Mouse (Mus musculus) myocyte (in vitro differentiated cells): ENCODE data around the gene Negr1. TPM values are rescaled to one million over a fixed set of nuclear protein-coding genes. Genes with fewer than 3 reads are reported as not detected.

Experiments
- H3K27me3 ChIP-seq: one replicate; pipeline ENCODE4 v1.6.1; 2011; ENCODE audit not compliant: control insufficient read depth, insufficient read depth, insufficient read length
- H3K36me3 ChIP-seq: one replicate; pipeline ENCODE4 v1.6.1; 2011; ENCODE audit not compliant: control insufficient read depth, insufficient read depth
- H3K4me2 ChIP-seq: one replicate; pipeline ENCODE4 v1.6.1; 2011; ENCODE audit warnings: low read depth, control low read depth
- H3K4me3 ChIP-seq: one replicate; pipeline ENCODE4 v1.5.1; 2011; ENCODE audit warnings: mild to moderate bottlenecking, control low read depth, moderate library complexity
- H3K79me2 ChIP-seq: one replicate; pipeline ENCODE4 v1.6.1; 2011; ENCODE audit not compliant: control insufficient read depth, insufficient read depth
- H3ac ChIP-seq: one replicate; pipeline ENCODE4 v1.6.1; 2011; ENCODE audit not compliant: control insufficient read depth, insufficient read length
- CEBPB ChIP-seq: IDR thresholded peaks from 2 replicates; pipeline ENCODE4 v1.6.1; 2011; ENCODE audit warnings: mild to moderate bottlenecking, moderate library complexity; ENCODE audit not compliant: poor library complexity, insufficient read depth, severe bottlenecking
- E2F4 ChIP-seq: IDR thresholded peaks from one replicate; pipeline ENCODE4 v1.6.1; 2011; ENCODE audit warnings: mild to moderate bottlenecking, control low read depth, moderate library complexity; ENCODE audit not compliant: insufficient read depth
- MAX ChIP-seq: IDR thresholded peaks from one replicate; pipeline ENCODE4 v1.6.1; 2011; ENCODE audit warnings: low read depth, mild to moderate bottlenecking, control low read depth
- MYOD1 ChIP-seq, 3 experiments: IDR thresholded peaks; one replicate each; pipeline ENCODE4 v1.6.1; 2011; ENCODE audit warnings: control low read depth in 2 of 3, low read depth in 2 of 3, mild to moderate bottlenecking in 2 of 3, moderate library complexity in 1 of 3; ENCODE audit not compliant: insufficient read length in 2 of 3, control insufficient read depth in 1 of 3
- MYOG ChIP-seq, 3 experiments: IDR thresholded peaks; one replicate each; pipeline ENCODE4 v1.6.1; 2011; ENCODE audit warnings: control low read depth in 2 of 3, low read depth in 2 of 3, mild to moderate bottlenecking in 2 of 3; ENCODE audit not compliant: insufficient read length in 2 of 3, control insufficient read depth in 1 of 3, insufficient read depth in 1 of 3
- POLR2A ChIP-seq: IDR thresholded peaks from one replicate; pipeline ENCODE4 v1.6.1; 2011; ENCODE audit warnings: low read depth, mild to moderate bottlenecking, control low read depth, moderate library complexity; ENCODE audit not compliant: insufficient read length
- POLR2AphosphoS2 ChIP-seq: IDR thresholded peaks from one replicate; pipeline ENCODE4 v1.6.1; 2011; ENCODE audit warnings: low read depth, control low read depth; ENCODE audit not compliant: insufficient read length
- REST ChIP-seq: IDR thresholded peaks from one replicate; pipeline ENCODE4 v1.6.1; 2011; ENCODE audit warnings: mild to moderate bottlenecking, control low read depth, moderate library complexity; ENCODE audit not compliant: insufficient read depth, insufficient read length
- SRF ChIP-seq: IDR thresholded peaks from one replicate; pipeline ENCODE4 v1.6.1; 2011; ENCODE audit warnings: low read depth; ENCODE audit not compliant: control insufficient read depth, insufficient read length
- TCF12 ChIP-seq: IDR thresholded peaks from one replicate; pipeline ENCODE4 v1.6.1; 2011; ENCODE audit warnings: mild to moderate bottlenecking, control low read depth; ENCODE audit not compliant: poor library complexity, insufficient read depth, severe bottlenecking
- TCF3 ChIP-seq: IDR thresholded peaks from one replicate; pipeline ENCODE4 v1.6.1; 2011; ENCODE audit warnings: low read depth, control low read depth; ENCODE audit not compliant: insufficient read length
- USF1 ChIP-seq: IDR thresholded peaks from one replicate; pipeline ENCODE4 v1.6.1; 2011; ENCODE audit warnings: low read depth, mild to moderate bottlenecking, control low read depth, moderate library complexity
- polyA plus RNA-seq: library from polyadenylated mRNA; unstranded; fragments of >200 nt; fragmentation: generic; extraction: Trizol; gene quantifications from one replicate; pipeline ENCODE4 v1.2.1, GENCODE M21; 2012; ENCODE audit warnings: missing spikeins

Negr1 gene
- polyA plus RNA-seq: 0.01 TPM

DNA sequence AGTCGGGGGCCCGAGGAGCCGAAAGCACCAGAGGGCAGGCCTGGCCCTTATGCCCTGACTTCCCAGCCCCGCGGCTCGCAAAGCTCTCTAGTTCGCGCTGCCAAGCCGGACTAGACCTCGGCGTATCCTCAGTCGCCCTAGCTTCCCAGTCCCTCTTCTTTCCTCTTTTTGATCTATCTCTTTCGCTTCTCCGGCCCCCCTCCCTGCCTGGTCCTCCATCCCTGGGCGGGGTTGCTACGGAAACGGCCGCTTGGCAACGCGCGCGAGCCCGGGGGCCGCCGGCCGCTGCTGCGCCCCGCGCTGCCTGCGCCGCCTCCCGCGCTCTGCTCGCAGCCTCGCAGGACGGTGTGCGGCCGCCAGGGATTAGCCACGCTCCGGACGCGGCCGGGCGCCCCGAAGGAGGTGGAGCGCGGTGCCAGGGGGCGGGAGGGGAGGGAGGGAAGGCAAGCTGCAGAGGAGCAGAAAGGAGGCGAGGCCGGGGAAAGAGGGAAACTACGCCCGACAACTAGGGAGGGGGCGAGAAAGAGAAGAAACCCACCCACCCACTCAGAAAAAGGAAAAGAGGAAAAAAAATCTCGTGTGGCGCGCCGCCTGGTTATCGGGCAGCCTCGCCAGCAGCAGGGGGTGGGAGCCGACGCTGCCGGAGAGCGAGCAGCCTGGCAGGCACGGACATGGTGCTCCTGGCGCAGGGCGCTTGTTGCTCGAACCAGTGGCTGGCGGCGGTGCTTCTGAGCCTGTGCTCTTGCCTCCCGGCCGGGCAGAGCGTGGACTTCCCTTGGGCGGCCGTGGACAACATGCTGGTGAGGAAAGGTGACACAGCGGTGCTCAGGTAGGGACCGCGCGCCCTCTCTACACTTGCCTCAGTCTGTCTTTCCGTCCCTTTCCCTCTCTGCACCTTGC lies at the start of gene Negr1:
Negr1 (plus strand) TSS at position 271 of the 900 bp plus-strand sequence.
- Histone ChIP-seq H3K27me3 (no peaks in the 10 kb centered on the region), H3K79me2 (no peaks in the 10 kb centered on the region), H3K4me3 (peak within 1 kb of the TSS; percentile 3), H3K36me3 (no peaks in the 10 kb centered on the region), H3ac (no peak within 1 kb of the TSS), H3K4me2 (no peak within 1 kb of the TSS)
- TF ChIP-seq SRF (no peak), USF1 (no peak), MAX (no peak), MYOG (IDR thresholded peaks at IDR 0.05; ENCODE audit: control insufficient read depth in 1 of 3, insufficient read depth in 1 of 3, insufficient read length in 2 of 3, low read depth in 2 of 3) (no peak), REST (no peak)

GRCm38 (mm10) chr3:156526461-156526933 lies 35.1 kb upstream of the Negr1 start:
- H3ac ChIP-seq: no peak overlapping the region
- no peak overlapping the region for H3K4me3 ChIP-seq
- H3K79me2 ChIP-seq: no peaks in the 10 kb centered on the region
- TF ChIP-seq POLR2AphosphoS2: no peak
- TF ChIP-seq SRF: no peak
- TF ChIP-seq MYOG (IDR thresholded peaks at IDR 0.05; ENCODE audit: control insufficient read depth in 1 of 3, insufficient read depth in 1 of 3, insufficient read length in 2 of 3, low read depth in 2 of 3): no peak
- TF ChIP-seq CEBPB: no peak
- TF ChIP-seq REST: no peak
- no peaks in the 10 kb centered on the region for H3K27me3 ChIP-seq
- no peaks in the 10 kb centered on the region for H3K36me3 ChIP-seq
- H3K4me2 ChIP-seq: no peak overlapping the region

DNA sequence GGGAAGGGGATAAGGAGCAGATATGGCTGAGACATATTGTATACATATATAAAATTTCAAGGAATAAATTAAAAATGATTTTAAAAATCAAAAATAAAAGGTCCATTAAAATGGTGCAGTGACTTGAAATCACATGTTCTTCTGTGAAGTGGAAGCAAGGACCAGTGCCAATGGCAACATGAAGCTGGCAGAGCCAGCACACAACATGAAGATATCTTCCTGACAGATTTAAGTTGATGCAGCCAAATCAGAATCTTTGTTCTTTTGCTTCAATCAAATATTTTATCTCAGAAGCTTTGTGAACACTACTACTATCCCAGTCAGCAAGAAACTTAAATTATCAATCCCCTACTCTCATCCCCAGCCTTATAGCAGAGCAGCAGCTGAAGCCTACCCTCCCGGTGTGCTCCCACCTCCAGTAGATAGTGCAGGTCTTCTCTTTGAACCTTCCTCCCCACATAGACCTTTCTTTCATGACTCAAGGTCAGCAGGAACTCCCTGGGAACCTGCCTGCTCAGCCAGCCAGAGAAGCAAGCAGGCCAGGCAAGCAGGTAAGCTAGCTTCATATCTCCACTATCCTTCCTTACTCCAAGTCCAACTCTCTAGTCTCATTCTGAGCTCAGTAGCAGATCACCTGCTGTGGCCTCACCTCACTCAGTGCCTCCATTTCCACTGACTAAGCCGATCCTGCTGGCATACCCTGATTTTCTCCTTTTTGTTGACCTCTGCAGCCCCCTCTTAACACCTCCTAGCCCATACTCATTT lies 34.2 kb upstream of the Negr1 start:
- Histone ChIP-seq H3K79me2 (no peaks in the 10 kb centered on the region), H3K4me3 (no peak overlapping the region), H3K27me3 (no peaks in the 10 kb centered on the region), H3K36me3 (no peaks in the 10 kb centered on the region), H3ac (no peak overlapping the region), H3K4me2 (no peak overlapping the region)
- TF ChIP-seq REST: no peak
- TF ChIP-seq TCF12: no peak
- TF ChIP-seq TCF3: no peak
- no peak for TF ChIP-seq MYOD1 (IDR thresholded peaks at IDR 0.05; ENCODE audit: control insufficient read depth in 1 of 3, insufficient read length in 2 of 3, low read depth in 2 of 3)
- no peak for TF ChIP-seq E2F4
- TF ChIP-seq MAX: no peak
- no peak for TF ChIP-seq POLR2A
- no peak for TF ChIP-seq CEBPB

DNA sequence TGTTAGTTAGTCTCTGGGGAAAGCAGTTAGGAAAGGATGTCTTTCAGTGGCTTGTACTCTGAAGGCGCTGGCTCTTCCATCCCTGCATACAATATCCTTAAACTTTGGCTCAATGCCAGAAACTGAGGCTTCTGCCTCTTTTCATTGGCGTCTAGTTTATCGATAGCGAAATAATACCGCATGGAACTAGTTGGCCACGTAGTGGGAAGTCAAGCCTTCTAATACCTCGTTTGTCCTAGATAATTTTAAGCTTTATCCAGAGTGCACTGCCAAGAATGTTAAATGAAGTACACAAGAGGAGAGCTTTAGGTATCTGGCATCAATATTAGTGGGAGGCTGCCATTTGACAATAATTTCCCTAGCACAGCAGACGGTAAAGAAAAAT lies 2.2 kb upstream of the Negr1 start:
- H3ac ChIP-seq: no peak overlapping the region
- no peak overlapping the region for H3K4me2 ChIP-seq
- no peaks in the 10 kb centered on the region for H3K79me2 ChIP-seq
- H3K4me3 ChIP-seq: no peak overlapping the region
- no peaks in the 10 kb centered on the region for H3K27me3 ChIP-seq
- TF ChIP-seq POLR2A (no peak), MYOG (IDR thresholded peaks at IDR 0.05; ENCODE audit: control insufficient read depth in 1 of 3, insufficient read depth in 1 of 3, insufficient read length in 2 of 3, low read depth in 2 of 3) (no peak), SRF (no peak), REST (no peak), TCF12 (no peak), USF1 (no peak), MAX (no peak), MYOD1 (IDR thresholded peaks at IDR 0.05; ENCODE audit: control insufficient read depth in 1 of 3, insufficient read length in 2 of 3, low read depth in 2 of 3) (no peak), CEBPB (no peak), E2F4 (no peak), TCF3 (no peak), POLR2AphosphoS2 (no peak)
- H3K36me3 ChIP-seq: no peaks in the 10 kb centered on the region
